Mouse (Mus musculus): ENCODE data around the gene Timm22. TPM values are rescaled to one million over a fixed set of nuclear protein-coding genes. Genes with fewer than 3 reads are reported as not detected.

Timm22 gene
- total RNA-seq, 2 experiments from 2014 or later: 38.6 to 46.2 TPM

Other genes starting within 250 kb of the Timm22 start
- gene Vps53, start 227.3 kb upstream of the Timm22 start, total RNA-seq (2021): 10 to 100 TPM; 23.8 to 26.4 TPM
- gene Fam57a, start 227.3 kb upstream of the Timm22 start, total RNA-seq (2021): 1 to 10 TPM; 4.0 to 5.0 TPM
- under 1 TPM in 1 of 2 experiments, not detected in 1; 0.42 TPM for gene Dbil5, start 189.3 kb upstream of the Timm22 start, total RNA-seq (2021)
- gene Gemin4, start 189.3 kb upstream of the Timm22 start, total RNA-seq (2021): 1 to 10 TPM; 1.9 to 2.9 TPM
- 10 to 100 TPM; 13.4 to 14.4 TPM for gene Mrm3, start 163.2 kb upstream of the Timm22 start, total RNA-seq (2021)
- gene Glod4, start 163.2 kb upstream of the Timm22 start, total RNA-seq (2021): 10 to 100 TPM; 25.2 to 28.0 TPM
- gene Nxn, start 7.8 kb upstream of the Timm22 start, total RNA-seq (2021): 10 to 100 TPM; 28.7 to 28.8 TPM
- 10 to 100 TPM; 15.4 to 18.2 TPM for gene Abr, start 215.4 kb downstream of the Timm22 start, total RNA-seq (2021)

All from gastrocnemius, postnatal 14 days (tissue).